Mouse (Mus musculus) frontal cortex, postnatal 36 days (tissue): ENCODE results near the gene Smchd1.
"Not testable (repeated sequence)": the region's sequence is repeated elsewhere in the genome, so short reads cannot be mapped to it uniquely, and the experiment has no call there.

Source experiments
- DNase-seq, 2 experiments: peaks; one replicate each; pipeline ENCODE4 v3.0.0; 2022; ENCODE audit warnings: low spot score in 2 of 2

Gene Smchd1

GRCm38 (mm10) chr17:71445191-71445590, 30.0 kb downstream of the Smchd1 start:
- no peak for DNase-seq

- DNase-seq, result peak; percentile 4 to 17
These were observed 30.4 kb downstream of the Smchd1 start for GRCm38 (mm10) chr17:71444718-71445117.

- no peak for DNase-seq
These were observed 31.0 kb downstream of the Smchd1 start for GRCm38 (mm10) chr17:71444126-71444525.

DNA sequence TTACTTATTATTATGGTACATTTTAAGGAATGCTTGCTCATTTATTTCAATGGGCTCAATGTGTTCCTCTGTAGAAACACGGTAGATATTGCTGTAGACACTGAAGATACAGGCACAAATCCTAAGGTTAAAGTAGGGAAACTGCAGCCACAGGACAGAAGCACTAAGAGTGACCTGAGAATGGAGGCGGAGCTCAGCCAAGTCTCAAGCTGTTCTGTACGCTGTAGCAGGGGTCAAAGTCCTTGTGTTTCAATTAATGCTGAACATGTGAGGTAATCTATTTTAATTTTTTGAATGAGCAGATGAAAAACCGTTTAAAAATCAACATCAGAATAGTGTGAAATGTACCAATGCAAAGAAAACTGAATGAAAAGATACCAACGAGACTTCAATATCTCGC, 31.9 kb downstream of the Smchd1 start:
- no peak for DNase-seq

DNA sequence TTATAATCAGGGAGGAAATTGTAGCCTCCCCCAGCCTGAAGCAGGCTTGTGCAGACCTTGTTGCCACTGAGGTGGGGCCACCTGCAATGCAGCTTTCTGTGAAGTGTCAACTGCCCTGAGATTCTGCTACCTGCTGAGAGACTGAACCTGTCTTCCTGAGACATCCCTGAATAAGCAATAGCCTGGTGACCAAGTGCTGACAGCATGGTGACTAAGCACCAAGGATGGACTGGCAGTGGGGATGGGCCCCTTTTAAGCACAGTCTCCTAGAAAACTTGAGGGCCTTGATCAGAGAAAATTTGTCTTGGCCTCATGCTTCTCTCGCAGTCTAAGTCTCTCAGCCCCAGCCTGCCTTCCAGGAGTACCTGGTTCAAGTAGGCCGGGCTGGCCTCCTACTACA, 52.6 kb downstream of the Smchd1 start:
- DNase-seq, result not testable (repeated sequence)

- DNase-seq, result not testable (repeated sequence)
These were observed 55.7 kb downstream of the Smchd1 start for GRCm38 (mm10) chr17:71419448-71419847.

DNA sequence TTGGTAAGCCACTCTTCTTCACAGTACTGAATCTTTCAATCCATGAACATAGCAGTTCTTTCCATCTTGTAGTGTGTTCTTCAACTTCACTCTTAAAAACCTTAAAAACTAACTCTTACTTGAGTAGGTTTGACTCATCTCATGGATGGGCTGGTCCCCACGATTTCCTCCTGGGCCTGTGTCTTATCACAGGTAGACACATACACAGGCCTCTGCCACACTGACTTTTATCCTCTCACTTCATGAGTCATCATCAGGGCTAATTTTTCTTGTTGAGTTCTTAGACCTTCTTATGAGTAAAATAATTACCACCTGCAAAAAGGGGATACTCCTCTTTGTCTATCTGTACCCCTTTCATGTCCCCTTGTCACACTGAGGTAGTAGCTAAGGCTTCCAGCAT, 58.1 kb downstream of the Smchd1 start:
- no peak for DNase-seq

GRCm38 (mm10) chr17:71387401-71387800, 87.7 kb downstream of the Smchd1 start:
- DNase-seq, result no peak

DNA sequence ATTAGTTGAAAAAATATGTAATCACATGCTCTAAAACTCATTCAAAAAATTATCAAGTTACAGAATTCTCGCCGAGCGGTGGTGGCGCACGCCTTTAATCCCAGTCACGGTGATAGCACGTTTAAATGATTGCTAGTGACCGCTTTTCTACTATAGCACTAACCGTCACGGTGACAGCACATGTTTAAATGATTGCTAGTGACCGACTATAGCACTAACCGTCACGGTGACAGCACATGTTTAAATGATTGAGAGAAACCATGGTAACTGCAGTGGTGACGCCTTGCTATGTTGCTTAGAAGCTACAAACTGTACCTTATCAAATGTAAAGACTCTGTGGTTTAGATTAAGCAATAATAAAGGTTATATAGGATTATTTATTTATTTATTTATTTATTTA, 94.8 kb downstream of the Smchd1 start:
- DNase-seq, result no peak

GRCm38 (mm10) chr17:71377901-71378300, 97.2 kb downstream of the Smchd1 start:
- DNase-seq, result no peak

- no peak for DNase-seq
These were observed 119.6 kb downstream of the Smchd1 start for GRCm38 (mm10) chr17:71355526-71355925.

GRCm38 (mm10) chr17:71354205-71354604, 120.9 kb downstream of the Smchd1 start:
- no peak for DNase-seq

DNA sequence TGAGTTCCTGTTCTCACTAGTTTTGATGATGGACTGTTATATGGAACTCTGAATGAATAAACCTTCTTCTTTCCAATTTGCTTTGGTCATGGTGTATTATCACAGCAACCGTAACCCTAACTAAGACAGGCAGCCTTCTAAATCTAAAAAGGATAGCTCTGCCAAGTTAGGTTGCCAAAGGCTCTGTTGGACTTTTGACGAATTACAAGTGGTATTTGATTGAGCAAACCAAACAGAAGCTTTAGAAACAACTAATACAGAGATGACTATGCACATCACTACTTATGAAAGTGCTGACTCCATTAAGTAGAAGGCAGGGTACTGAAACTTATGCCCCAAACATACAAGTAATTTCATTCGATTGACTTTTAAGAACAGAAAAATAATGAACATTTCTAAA, 127.0 kb downstream of the Smchd1 start:
- no peak for DNase-seq

DNA sequence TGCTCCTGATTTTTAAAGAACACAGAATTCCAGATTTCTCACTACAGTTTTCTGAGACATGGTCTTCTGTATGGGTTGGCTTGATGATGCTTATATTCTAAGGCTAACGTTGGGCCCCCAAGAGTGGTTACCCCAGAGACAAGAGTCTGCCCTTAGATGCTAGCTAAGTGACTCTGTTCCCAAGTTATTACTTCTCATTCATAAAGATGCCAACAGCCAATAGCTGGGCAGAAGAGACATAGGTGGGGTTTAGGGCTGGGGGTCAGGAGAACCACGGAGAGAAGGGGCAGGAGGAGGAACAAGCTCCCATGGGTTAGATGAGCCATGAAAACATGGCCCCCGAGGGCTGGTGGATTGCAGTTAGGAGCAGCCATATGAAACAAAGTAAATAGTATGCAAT, 133.1 kb downstream of the Smchd1 start:
- DNase-seq, result no peak

DNA sequence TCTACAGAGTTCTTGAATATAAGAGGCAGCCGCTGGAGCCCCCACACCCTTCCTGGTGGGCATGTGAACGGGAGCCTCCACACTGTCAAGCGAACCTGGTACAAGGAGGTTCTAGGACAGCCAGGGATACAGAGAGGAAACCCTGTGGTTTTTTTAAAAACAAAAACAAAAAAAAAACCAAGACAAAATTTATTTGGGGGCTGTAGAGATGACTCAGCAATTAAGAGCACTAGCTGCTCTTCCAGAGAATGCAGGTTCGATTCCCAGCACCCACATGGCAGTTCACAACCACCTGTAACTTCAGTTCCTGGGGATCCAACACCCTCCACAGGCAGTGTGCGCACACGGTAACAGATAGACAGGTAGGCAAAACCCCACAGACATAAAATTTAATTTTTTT, 136.5 kb downstream of the Smchd1 start:
- DNase-seq, result no peak

- DNase-seq, result no peak
These were observed 137.6 kb downstream of the Smchd1 start for GRCm38 (mm10) chr17:71337546-71337945.

- no peak for DNase-seq
These were observed 138.7 kb downstream of the Smchd1 start for GRCm38 (mm10) chr17:71336421-71336820.

- no peak for DNase-seq
These were observed 142.8 kb downstream of the Smchd1 start for GRCm38 (mm10) chr17:71332298-71332697.

GRCm38 (mm10) chr17:71320731-71321130, 154.4 kb downstream of the Smchd1 start:
- not testable (repeated sequence) for DNase-seq

GRCm38 (mm10) chr17:71319361-71319760, 155.8 kb downstream of the Smchd1 start:
- no peak for DNase-seq

GRCm38 (mm10) chr17:71317571-71317970, 157.6 kb downstream of the Smchd1 start:
- no peak for DNase-seq

DNA sequence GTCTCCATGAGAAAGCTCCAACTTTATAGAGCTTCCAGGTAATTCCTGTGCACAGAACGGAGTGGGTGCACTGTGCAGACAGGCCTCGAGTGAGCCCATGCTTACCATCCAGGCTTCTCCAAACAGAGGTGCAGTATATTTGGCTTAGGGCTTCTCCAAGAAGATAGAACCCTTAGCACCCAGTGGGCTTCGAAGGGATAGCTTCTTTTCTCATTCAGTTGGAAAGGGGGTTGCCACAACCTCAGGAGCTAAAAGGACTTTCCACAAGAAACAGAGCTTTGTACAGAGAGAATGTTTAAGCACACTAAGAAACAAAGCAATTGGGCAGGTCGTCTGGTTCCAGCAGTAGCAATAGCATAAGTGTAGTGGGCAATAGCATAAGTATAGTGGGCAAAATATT, 160.8 kb downstream of the Smchd1 start:
- DNase-seq, result no peak

DNA sequence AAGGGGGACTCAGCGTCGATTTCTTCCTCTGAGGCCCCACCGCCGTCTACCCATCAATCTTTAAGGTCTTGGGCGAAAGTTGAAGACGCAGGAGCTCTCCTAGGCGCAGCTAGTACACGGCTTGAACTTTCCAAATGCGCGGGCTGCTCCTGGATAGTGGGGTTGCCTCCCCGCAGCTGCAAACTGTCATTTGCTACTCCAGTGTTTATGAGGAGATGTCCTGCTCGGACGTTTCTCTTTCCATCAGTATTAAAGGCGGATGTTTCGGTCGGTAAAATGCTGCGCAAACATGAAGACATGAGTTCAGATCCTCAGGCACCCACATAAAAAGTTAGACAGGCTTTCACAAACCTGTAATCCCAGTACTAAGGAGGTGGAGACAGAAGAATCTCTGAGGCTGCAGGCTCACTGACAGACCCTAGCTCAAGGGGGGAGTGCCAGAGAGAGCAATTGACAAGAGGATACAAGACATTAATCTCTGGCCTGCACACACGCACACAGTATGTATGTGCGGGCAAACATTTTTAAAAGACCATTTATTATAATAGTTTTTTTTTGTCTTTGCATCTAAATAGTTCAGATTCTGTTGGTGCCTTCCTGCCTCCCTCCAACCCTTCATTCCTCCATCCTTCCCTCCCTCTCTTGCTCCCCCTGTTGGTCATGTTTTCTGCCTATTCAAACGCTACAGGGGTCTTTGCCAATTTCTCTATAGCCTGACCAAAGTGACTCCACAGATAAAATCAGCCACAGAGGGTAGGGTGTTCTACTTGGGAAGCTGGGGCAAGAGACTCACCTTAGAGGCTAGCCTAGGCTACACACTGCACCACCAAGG, 163.6 kb downstream of the Smchd1 start, which contains the start of gene Emilin2:
Gene Emilin2 (minus strand): TSS at position 639 of the 832 bp plus-strand sequence.
- no peak for DNase-seq
